Mouse (Mus musculus) heart, postnatal 0 days (tissue): ENCODE results near the gene Csl. TPM values are rescaled to one million over a fixed set of nuclear protein-coding genes. Genes with fewer than 3 reads are reported as not detected.

Source experiments
- ATAC-seq: fragments of 200-750 bp; cut with Nextera tagmentation; 2 replicates; pipeline ENCODE4 v1.8.0; 2017; ENCODE audit warnings: low read depth, moderate number of reproducible peaks, moderate library complexity; ENCODE audit not compliant: insufficient read depth
- DNase-seq: peaks from one replicate; pipeline ENCODE4 v3.0.0-alpha.2; 2016; ENCODE audit warnings: low spot score
- H3K27ac ChIP-seq: fragments of 300-500 bp; sonication (generic); 2 replicates; pipeline ENCODE4 v1.5.1; 2014; ENCODE audit warnings: low read depth, mild to moderate bottlenecking
- H3K27me3 ChIP-seq: fragments of 300-500 bp; sonication (generic); 2 replicates; pipeline ENCODE4 v1.6.1; 2014; ENCODE audit warnings: low read length, mixed read lengths; ENCODE audit not compliant: control insufficient read depth, insufficient read depth
- H3K36me3 ChIP-seq: fragments of 300-500 bp; sonication (generic); replicated peaks from 2 replicates; pipeline ENCODE4 v1.6.1; 2014; ENCODE audit warnings: low read length, mixed read lengths; ENCODE audit not compliant: control insufficient read depth, insufficient read depth
- H3K4me1 ChIP-seq: fragments of 300-500 bp; sonication (generic); 2 replicates; pipeline ENCODE4 v1.6.1; 2014; ENCODE audit warnings: antibody characterized with exemption; ENCODE audit not compliant: control insufficient read depth, insufficient read depth
- H3K4me2 ChIP-seq: fragments of 300-500 bp; sonication (generic); 2 replicates; pipeline ENCODE4 v1.6.1; 2014; ENCODE audit warnings: low read depth, mild to moderate bottlenecking, low read length, moderate library complexity
- H3K4me3 ChIP-seq: fragments of 300-500 bp; sonication (generic); 2 replicates; pipeline ENCODE4 v1.5.1; 2014; ENCODE audit warnings: low read depth, low read length
- H3K9ac ChIP-seq: fragments of 300-500 bp; sonication (generic); replicated peaks from 2 replicates; pipeline ENCODE4 v1.6.1; 2014; ENCODE audit warnings: low read depth, low read length, mixed read lengths
- H3K9me3 ChIP-seq: fragments of 300-500 bp; sonication (generic); replicated peaks from 2 replicates; pipeline ENCODE4 v1.6.1; 2016; ENCODE audit warnings: low read length; ENCODE audit not compliant: control insufficient read depth
- CTCF ChIP-seq: IDR thresholded peaks from 2 replicates; pipeline ENCODE4 v1.5.1; 2016; ENCODE audit warnings: antibody characterized with exemption, control low read depth, low read depth
- EP300 ChIP-seq: IDR thresholded peaks from 2 replicates; pipeline ENCODE4 v1.6.1; 2016; ENCODE audit warnings: antibody characterized with exemption, low read depth
- WGBS: fragments of 180-500 bp; shearing (Covaris S2); extraction: QIAGEN DNeasy Blood & Tissue Kit; methylation state at CpG from one replicate; pipeline ENCODE4 v1.1.7; 2014; 5-methylcytosine and 5-hydroxymethylcytosine counted together
- polyA plus RNA-seq: library from polyadenylated mRNA; unstranded; fragments of >200 nt; fragmentation: Nextera tagmentation; extraction: Ambion mirVana; gene quantifications from 2 replicates; pipeline ENCODE4 v1.2.1, GENCODE M21; 2015
- total RNA-seq: library from RNA; depleted of rRNA; stranded (reverse); fragments of >200 nt; gene quantifications from 2 replicates; pipeline ENCODE4 v1.2.3, GENCODE M21; 2014; ENCODE audit warnings: low replicate concordance

Gene Csl
- total and polyA plus RNA-seq, 2 experiments from 2014 or later = 0.31 TPM; not detected in 1

GRCm38 (mm10) chr10:99748009-99748408, 11.4 kb downstream of the Csl start:
- H3K27me3 ChIP-seq = no peaks in the 10 kb centered on the region
- peak; percentile 37 for DNase-seq
- no peaks in the 10 kb centered on the region for H3K4me1 ChIP-seq
- H3K9me3 ChIP-seq = no peaks in the 10 kb centered on the region
- WGBS = 22% methylated on average over 2 of the region's 2 CpGs
- peak; percentile 83 for ATAC-seq
- no peak overlapping the region for H3K4me3 ChIP-seq
- no peaks in the 10 kb centered on the region for H3K36me3 ChIP-seq
- peak overlapping the region; percentile 55 for H3K27ac ChIP-seq
- no peak overlapping the region for H3K9ac ChIP-seq
- TF ChIP-seq EP300 (peak; percentile 72), CTCF (no peak)
- H3K4me2 ChIP-seq = no peak overlapping the region

DNA sequence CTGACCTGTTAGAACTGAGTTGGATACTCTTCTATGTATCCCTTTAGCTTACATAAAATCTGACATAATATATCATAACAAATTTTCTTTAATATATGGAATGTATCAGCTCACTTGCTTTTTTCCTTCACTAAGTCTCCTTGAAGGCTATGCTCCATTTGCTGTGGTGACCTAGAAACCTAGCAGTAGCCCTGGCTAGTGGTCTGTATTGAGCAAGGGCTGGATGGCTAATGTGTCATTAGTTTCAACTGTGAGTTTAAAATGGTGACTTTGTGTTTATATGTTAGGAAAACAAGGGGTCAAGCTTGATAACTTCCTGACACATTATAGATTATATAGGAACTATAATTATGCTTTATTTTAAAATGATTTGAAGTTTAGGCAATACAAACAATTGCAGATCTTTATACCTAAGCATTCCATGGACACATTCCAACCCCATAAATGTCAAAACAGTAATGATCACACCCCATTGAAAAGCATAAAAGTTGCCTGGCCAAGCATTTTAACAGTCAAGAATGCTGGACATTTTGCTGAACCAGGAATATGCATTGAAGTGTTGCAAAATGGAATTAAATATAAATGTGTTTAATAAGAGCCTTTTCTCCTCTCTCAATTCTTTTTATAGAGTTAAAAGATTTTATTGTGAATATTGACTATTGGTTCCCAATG, 17.7 kb downstream of the Csl start:
- no peak for ATAC-seq
- Histone ChIP-seq H3K4me2 (no peak overlapping the region), H3K36me3 (no peaks in the 10 kb centered on the region), H3K9ac (no peak overlapping the region), H3K4me1 (no peaks in the 10 kb centered on the region), H3K9me3 (no peaks in the 10 kb centered on the region), H3K27ac (no peak overlapping the region), H3K4me3 (no peak overlapping the region), H3K27me3 (no peaks in the 10 kb centered on the region)
- no peak for TF ChIP-seq EP300
- TF ChIP-seq CTCF = no peak
- DNase-seq = no peak

DNA sequence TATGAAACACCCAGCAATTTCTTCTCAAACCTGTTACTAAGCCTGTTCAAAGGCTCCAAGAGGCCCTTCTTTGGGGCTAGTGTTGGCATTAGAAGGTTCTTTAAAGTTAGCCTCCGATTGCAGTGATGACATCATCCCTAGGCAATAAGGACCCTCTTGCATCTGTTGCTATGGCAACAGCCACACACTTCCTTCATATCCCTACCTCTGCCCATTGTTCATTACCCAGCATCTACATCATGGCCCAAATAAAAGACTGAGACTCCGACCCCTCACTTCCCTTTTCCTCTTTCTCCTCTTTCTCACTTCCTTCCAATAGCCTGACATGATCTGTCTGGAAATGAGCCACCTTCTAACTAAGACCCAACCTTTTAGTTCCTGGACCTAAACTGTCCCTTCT, 46.3 kb downstream of the Csl start:
- ATAC-seq = no peak
- Histone ChIP-seq H3K36me3 (no peaks in the 10 kb centered on the region), H3K9me3 (no peaks in the 10 kb centered on the region), H3K27ac (no peak overlapping the region), H3K9ac (no peak overlapping the region), H3K27me3 (no peaks in the 10 kb centered on the region), H3K4me1 (no peaks in the 10 kb centered on the region), H3K4me3 (no peak overlapping the region), H3K4me2 (no peak overlapping the region)
- no peak for DNase-seq
- TF ChIP-seq CTCF = no peak
- no peak for TF ChIP-seq EP300
- WGBS = 60% methylated on average over 2 of the region's 2 CpGs

GRCm38 (mm10) chr10:99711567-99711966, 47.9 kb downstream of the Csl start:
- Histone ChIP-seq H3K36me3 (no peaks in the 10 kb centered on the region), H3K4me3 (no peak overlapping the region), H3K4me2 (no peak overlapping the region), H3K27ac (no peak overlapping the region), H3K4me1 (no peaks in the 10 kb centered on the region), H3K27me3 (no peaks in the 10 kb centered on the region), H3K9me3 (no peaks in the 10 kb centered on the region), H3K9ac (no peak overlapping the region)
- TF ChIP-seq EP300 (no peak), CTCF (no peak)
- ATAC-seq = no peak
- 57% methylated on average over 1 of the region's 1 CpGs for WGBS
- no peak for DNase-seq
